Mouse (Mus musculus) heart, embryonic 13.5 days (tissue): Measurements from ENCODE around the gene Psap. TPM values are rescaled to one million over a fixed set of nuclear protein-coding genes. Genes with fewer than 3 reads are reported as not detected.

Experiments used
- ATAC-seq: fragments of 200-750 bp; cut with Nextera tagmentation; 2 replicates; pipeline ENCODE4 v1.8.0; 2017; ENCODE audit warnings: moderate TSS enrichment; ENCODE audit not compliant: insufficient number of reproducible peaks, low FRiP score, low TSS enrichment; ENCODE audit errors: extremely low read depth
- H3K27ac ChIP-seq: fragments of 300-500 bp; sonication (generic); replicated peaks from 2 replicates; pipeline ENCODE4 v1.5.1; 2015; ENCODE audit warnings: moderate library complexity, mild to moderate bottlenecking, inconsistent platforms
- H3K27me3 ChIP-seq: fragments of 300-500 bp; sonication (generic); replicated peaks from 2 replicates; pipeline ENCODE4 v1.6.1; 2015; ENCODE audit warnings: mild to moderate bottlenecking, inconsistent platforms
- H3K36me3 ChIP-seq: fragments of 300-500 bp; sonication (generic); 2 replicates; pipeline ENCODE4 v1.6.1; 2015; ENCODE audit warnings: mild to moderate bottlenecking, inconsistent platforms
- H3K4me1 ChIP-seq: fragments of 300-500 bp; sonication (generic); 2 replicates; pipeline ENCODE4 v1.6.1; 2015; ENCODE audit warnings: inconsistent platforms
- H3K4me2 ChIP-seq: fragments of 300-500 bp; sonication (generic); 2 replicates; pipeline ENCODE4 v1.6.1; 2015; ENCODE audit warnings: inconsistent platforms, mild to moderate bottlenecking, moderate library complexity
- H3K4me3 ChIP-seq: fragments of 300-500 bp; sonication (generic); 2 replicates; pipeline ENCODE4 v1.5.1; 2015; ENCODE audit warnings: moderate library complexity, mild to moderate bottlenecking, inconsistent platforms
- H3K9ac ChIP-seq: fragments of 300-500 bp; sonication (generic); 2 replicates; pipeline ENCODE4 v1.6.1; 2015; ENCODE audit warnings: inconsistent platforms, mild to moderate bottlenecking, moderate library complexity
- H3K9me3 ChIP-seq: fragments of 300-500 bp; sonication (generic); 2 replicates; pipeline ENCODE4 v1.6.1; 2016; ENCODE audit warnings: inconsistent platforms
- WGBS: fragments of 180-500 bp; shearing (Covaris S2); methylation state at CpG from one replicate; pipeline ENCODE4 v1.1.7; 2015; ENCODE audit warnings: mixed read lengths; 5-methylcytosine and 5-hydroxymethylcytosine counted together
- polyA plus RNA-seq: library from polyadenylated mRNA; unstranded; fragments of >200 nt; fragmentation: Nextera tagmentation; extraction: Ambion mirVana; gene quantifications from 2 replicates; pipeline ENCODE4 v1.2.1, GENCODE M21; 2015

Psap gene
- polyA plus RNA-seq, 1 experiment from 2014 or later, result 95.7 TPM

DNA sequence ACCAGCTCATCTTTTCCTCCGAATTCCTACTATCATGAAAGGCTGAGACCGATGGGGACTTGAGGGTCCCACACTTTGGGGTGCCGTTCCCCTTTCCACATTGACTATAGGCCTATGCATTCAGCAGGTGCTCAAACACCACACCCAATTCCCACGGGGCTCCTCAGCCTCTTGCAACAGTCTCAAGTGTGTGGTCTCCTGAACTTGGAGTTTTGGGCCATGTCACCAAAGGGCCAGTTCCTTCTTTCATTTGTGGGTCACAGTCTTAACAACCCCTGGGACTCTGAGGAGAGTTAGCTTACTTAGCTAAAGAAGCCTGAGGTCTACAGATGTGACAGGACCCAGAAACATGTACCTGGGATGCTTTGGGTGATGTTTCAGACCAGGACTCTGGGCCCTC lies 38.7 kb downstream of the Psap start:
- no peak for ATAC-seq
- Histone ChIP-seq H3K4me1 (peaks cover 3% of the 10 kb centered on the region; the same call in 1 of the 2 replicates), H3K4me2 (no peak overlapping the region), H3K36me3 (no peaks in the 10 kb centered on the region), H3K9me3 (no peaks in the 10 kb centered on the region; the same call in 1 of the 2 replicates), H3K4me3 (no peak overlapping the region), H3K27ac (no peak overlapping the region), H3K27me3 (no peaks in the 10 kb centered on the region), H3K9ac (no peak overlapping the region)
- WGBS, result 85% methylated on average over 4 of the region's 4 CpGs

DNA sequence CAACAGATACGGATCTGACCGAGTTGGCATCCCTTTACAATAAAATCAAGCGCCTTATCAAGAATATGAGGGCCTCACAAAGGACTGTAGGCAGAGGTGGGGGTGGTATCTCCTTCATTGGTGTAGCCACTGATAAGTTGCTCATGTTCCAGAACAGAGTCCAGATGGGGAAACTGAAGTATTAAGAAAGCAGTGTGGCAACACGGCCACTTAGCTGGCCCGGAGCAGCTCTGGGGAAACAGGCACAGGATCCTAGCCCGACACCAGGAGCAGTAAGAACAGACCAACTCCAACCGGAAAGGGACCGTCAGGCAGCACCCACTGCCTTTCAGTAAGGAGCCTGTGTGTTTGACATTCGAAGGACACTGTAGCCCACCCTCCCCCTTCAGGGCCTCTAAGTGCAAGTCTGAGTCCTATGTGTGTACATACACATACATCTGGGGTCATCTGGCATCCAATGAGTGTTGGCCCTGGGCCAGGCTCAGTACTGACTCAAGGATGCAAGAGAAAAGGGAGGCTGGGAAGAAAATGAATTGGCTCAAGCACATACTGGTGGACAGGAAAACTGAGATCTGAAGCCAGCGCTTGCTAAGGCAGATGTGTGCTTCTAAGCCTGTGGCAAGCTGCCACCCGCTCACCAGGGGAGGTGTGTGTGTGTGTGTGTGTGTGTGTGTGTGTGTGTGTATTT lies 51.7 kb downstream of the Psap start:
- Histone ChIP-seq H3K27me3 (peaks cover 11% of the 10 kb centered on the region), H3K9me3 (no peaks in the 10 kb centered on the region), H3K4me1 (peaks cover 21% of the 10 kb centered on the region), H3K36me3 (no peaks in the 10 kb centered on the region), H3K4me3 (no peak overlapping the region), H3K9ac (no peak overlapping the region), H3K4me2 (no peak overlapping the region), H3K27ac (0 out of 2 replicates have a peak overlapping the region, but pooled peaks have one; percentile 20)
- 51% methylated on average over 11 of the region's 11 CpGs for WGBS
- 0 out of 2 replicates have a peak, but pooled peaks have one; percentile 26 for ATAC-seq

DNA sequence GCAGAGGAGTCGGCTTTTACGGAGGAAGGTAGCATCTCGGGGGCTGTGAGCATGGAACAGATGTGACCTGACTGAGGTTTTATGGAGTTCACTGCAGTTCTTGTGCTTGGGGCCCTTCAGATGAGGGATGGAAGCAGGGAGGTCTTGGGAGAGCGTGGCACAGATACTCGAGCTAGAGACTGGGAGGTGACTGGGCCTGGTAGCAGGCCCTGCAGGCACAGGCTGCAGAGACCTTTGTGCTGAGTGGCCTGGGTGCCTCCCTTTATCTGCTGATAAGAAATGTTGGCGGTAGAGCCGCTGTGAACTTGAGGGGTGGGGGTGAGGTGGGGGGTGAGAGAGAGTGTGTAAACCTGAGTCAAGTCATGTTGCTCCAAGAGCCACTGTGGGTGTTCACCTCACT lies 57.2 kb downstream of the Psap start:
- no peak overlapping the region for H3K4me3 ChIP-seq
- 45% methylated on average over 7 of the region's 7 CpGs for WGBS
- H3K9me3 ChIP-seq, result no peaks in the 10 kb centered on the region
- no peak overlapping the region for H3K9ac ChIP-seq
- no peaks in the 10 kb centered on the region for H3K36me3 ChIP-seq
- H3K27ac ChIP-seq, result no peak overlapping the region
- no peak for ATAC-seq
- H3K27me3 ChIP-seq, result peaks cover 18% of the 10 kb centered on the region
- H3K4me1 ChIP-seq, result peaks cover 22% of the 10 kb centered on the region
- H3K4me2 ChIP-seq, result no peak overlapping the region

DNA sequence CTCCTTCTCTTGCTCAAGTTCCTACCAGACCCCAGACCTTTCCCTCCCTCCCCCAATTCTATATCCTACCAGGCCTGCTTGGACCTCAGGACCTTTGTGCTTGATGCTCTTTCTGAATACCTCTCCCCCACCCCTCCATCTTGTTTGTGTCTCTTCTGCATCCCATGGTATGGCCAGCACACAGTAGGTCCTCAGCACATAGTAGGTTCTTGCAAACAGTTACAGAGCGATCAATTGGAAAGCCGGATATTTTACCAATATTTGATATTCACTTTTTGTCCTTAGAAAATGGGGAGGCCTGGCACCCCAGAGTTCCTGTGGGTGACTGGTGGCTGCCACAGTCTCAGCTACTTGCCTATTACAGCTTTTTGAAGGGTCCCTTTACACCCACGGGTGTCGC lies 57.6 kb downstream of the Psap start:
- no peaks in the 10 kb centered on the region for H3K36me3 ChIP-seq
- no peak overlapping the region for H3K9ac ChIP-seq
- H3K4me2 ChIP-seq, result no peak overlapping the region
- H3K9me3 ChIP-seq, result no peaks in the 10 kb centered on the region
- H3K27ac ChIP-seq, result no peak overlapping the region
- H3K4me3 ChIP-seq, result no peak overlapping the region
- no peak for ATAC-seq
- H3K4me1 ChIP-seq, result peaks cover 17% of the 10 kb centered on the region
- peaks cover 18% of the 10 kb centered on the region for H3K27me3 ChIP-seq
- 90% methylated on average over 4 of the region's 4 CpGs for WGBS

DNA sequence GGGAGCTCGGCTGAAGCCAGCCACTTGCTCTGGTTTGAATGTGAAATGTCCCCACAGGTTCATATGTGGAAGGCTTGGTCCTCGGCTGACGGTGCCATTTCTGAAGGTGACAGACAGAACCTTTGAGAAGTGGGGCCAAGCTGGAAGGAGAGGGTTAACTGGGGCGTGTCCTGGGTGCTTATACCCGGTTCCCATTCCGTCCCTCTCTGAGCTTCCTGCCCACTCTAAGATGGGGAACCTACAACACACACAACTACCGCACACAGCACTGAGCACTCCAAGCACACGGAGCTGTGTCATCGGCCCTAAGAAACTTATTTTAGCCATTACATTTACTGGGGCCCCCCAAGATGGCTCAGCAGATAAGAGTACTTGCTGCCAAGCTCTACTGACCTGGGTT lies 64.1 kb downstream of the Psap start:
- Histone ChIP-seq H3K4me1 (peaks cover 8% of the 10 kb centered on the region), H3K27ac (no peak overlapping the region), H3K27me3 (no peaks in the 10 kb centered on the region; the same call in 1 of the 2 replicates), H3K4me3 (no peak overlapping the region), H3K9ac (no peak overlapping the region), H3K36me3 (no peaks in the 10 kb centered on the region), H3K9me3 (no peaks in the 10 kb centered on the region), H3K4me2 (no peak overlapping the region)
- WGBS, result 69% methylated on average over 9 of the region's 9 CpGs
- no peak for ATAC-seq

DNA sequence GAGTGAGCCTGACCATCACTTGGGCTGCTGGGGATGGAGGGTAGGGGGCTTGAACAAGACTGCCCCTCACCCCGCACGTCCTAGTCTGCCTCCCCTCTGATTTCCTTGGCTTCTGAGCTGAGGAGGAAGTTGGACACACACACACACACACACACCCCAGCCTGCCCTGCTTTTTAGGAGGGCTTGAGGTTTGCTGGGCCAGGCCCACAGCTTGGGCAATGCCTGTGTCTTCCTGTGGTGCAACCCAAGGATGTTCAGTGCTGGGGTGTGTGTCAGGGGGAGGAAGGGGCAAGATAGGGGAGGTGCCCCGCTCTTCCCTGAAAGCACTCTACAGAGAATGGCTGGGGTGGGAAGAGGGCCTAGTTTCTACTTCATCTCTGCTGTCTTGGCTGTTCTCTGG lies 66.7 kb downstream of the Psap start:
- Histone ChIP-seq H3K4me2 (no peak overlapping the region), H3K9me3 (no peaks in the 10 kb centered on the region), H3K27ac (no peak overlapping the region), H3K4me1 (peaks cover 28% of the 10 kb centered on the region), H3K9ac (no peak overlapping the region), H3K4me3 (no peak overlapping the region), H3K36me3 (no peaks in the 10 kb centered on the region), H3K27me3 (peaks cover 3% of the 10 kb centered on the region; the same call in 1 of the 2 replicates)
- 62% methylated on average over 3 of the region's 3 CpGs for WGBS
- no peak for ATAC-seq

DNA sequence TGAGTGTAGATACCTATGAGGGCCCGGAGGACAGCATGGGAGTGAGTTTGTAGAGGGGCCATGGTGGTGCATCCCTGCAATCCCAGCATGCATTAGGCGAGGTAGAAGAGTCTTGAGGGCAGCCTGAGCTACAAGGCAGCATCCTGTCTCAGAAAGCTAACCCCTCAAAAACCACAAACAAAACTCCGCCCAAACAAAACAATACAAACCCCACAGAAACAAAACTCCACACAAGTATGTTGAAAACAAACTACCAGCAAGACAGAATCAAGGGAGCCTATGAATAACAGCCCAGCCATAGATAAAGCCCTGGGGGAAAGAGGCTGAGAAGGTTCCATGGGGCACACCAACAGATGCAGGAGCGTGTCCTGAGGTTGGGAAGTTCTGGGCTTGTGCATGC lies 68.6 kb downstream of the Psap start:
- Histone ChIP-seq H3K36me3 (no peaks in the 10 kb centered on the region), H3K4me3 (peak overlapping the region; percentile 46), H3K4me2 (peak overlapping the region; percentile 66), H3K9ac (0 out of 2 replicates have a peak overlapping the region, but pooled peaks have one; percentile 41), H3K27me3 (peaks cover 3% of the 10 kb centered on the region; the same call in 1 of the 2 replicates), H3K27ac (no peak overlapping the region), H3K9me3 (no peaks in the 10 kb centered on the region), H3K4me1 (peaks cover 42% of the 10 kb centered on the region)
- no peak for ATAC-seq
- WGBS, result 77% methylated on average over 4 of the region's 4 CpGs

DNA sequence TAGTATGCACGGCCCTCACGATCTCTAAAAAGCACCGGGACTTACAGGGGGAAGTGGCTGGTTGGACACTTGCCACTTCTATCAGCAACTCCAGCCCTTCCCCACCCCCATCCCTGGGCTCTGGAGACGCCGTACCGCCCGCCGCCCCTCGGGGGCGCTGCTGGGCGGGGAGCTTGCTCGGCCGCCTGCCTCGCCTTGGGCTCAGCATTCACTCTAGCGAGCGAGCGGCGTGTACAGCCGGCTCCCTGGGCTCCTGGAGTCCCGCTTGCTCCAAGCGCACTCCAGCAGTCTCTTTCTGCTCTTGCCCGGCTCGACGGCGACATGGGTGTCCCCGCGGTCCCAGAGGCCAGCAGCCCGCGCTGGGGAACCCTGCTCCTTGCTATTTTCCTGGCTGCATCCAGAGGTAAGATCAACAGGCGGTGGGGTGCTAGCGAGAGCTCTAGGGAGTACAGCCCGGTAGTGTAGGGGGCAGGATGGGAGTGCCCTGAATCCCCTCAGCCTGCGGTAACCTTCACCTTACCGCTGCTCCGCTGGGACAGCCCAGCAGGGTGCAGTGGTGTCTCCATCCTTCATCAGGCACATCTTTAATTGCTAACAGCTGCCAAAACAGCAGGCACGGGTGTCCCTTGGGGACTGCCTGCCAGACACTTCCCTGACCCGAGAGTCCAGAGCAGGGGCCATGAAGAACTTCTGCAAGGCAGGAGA lies 69.4 kb downstream of the Psap start, which contains the start of gene Vsir:
Vsir (plus strand) TSS at position 151 of the 705 bp plus-strand sequence.
- Histone ChIP-seq H3K36me3 (no peaks in the 10 kb centered on the region), H3K4me3 (peak within 1 kb of the TSS; percentile 46), H3K27me3 (peaks cover 3% of the 10 kb centered on the region; the same call in 1 of the 2 replicates), H3K27ac (peak within 1 kb of the TSS; percentile 25), H3K4me2 (peak within 1 kb of the TSS; percentile 66), H3K9me3 (no peaks in the 10 kb centered on the region), H3K4me1 (peaks cover 50% of the 10 kb centered on the region), H3K9ac (peak within 1 kb of the TSS; percentile 71)
- under 1% methylated on average over 37 of the region's 37 CpGs for WGBS
- no peak for ATAC-seq

DNA sequence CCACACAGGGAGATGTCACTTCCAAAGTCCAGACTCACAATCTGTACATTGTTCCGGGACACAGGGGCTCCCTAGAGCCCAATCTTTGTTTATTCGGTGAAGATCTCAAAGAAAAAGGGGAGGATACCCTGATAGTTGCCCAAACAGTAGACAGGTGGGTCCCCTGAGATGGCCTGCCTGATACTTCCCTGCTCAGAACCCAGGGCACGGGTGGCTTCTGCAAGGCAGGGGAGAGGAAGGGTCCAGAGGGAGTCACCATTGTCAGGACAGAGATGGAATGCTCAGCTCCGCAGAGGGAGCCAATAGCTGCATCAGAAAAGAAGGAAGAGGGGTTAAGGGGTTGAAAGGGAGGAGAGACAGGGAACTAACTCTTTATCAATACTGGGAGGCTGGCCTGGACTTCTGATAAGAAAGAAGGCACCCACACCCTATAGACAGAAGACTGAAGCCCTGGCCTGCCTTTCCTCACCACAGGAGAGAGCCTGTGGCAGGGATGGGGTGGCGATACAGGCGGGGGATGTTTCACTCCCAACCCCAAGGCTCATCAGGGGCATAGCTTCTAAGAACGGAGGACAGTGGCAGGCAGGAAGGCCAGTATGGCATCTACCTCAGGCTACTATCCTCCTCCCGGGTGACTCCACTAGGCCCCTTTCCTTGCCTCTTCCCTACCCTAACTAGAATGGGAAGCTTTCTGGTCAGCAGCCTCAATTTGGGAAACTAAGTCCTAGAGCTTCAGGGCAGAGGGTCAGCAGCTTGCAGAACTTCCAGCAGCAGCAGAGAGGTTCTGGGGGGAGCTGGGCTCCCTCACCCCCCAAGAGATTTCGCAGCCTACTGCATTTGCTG lies 70.6 kb downstream of the Psap start:
- H3K27ac ChIP-seq, result no peak overlapping the region
- no peak overlapping the region for H3K9ac ChIP-seq
- 35% methylated on average over 9 of the region's 9 CpGs for WGBS
- no peaks in the 10 kb centered on the region for H3K9me3 ChIP-seq
- ATAC-seq, result no peak
- H3K4me1 ChIP-seq, result peaks cover 61% of the 10 kb centered on the region
- H3K4me2 ChIP-seq, result peak overlapping the region; percentile 66
- no peaks in the 10 kb centered on the region for H3K36me3 ChIP-seq
- peaks cover 3% of the 10 kb centered on the region; the same call in 1 of the 2 replicates for H3K27me3 ChIP-seq
- H3K4me3 ChIP-seq, result peak overlapping the region; percentile 46

DNA sequence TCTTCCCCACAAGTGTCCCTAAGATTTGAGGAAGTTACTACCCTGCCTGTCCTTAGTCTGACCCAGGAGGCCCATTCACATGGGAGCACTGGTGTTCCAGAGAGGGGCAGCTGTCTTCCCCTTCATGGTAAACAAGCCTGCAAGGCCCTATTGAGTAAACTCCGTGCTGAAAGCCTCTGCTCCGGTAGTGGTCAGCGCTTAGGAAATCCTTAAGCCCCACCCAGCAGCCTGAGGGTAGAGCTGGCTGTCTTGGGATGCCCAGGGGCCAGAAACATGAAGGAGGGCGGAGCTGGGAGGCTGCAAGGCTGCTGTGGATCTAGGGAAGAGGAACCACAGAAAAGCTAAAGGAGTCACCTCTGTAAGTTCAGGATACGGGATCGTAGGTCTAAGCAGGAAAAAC lies 71.6 kb downstream of the Psap start:
- WGBS, result 40% methylated on average over 6 of the region's 6 CpGs
- Histone ChIP-seq H3K9me3 (no peaks in the 10 kb centered on the region), H3K4me2 (peak overlapping the region; percentile 27), H3K27ac (0 out of 2 replicates have a peak overlapping the region, but pooled peaks have one; percentile 26), H3K36me3 (no peaks in the 10 kb centered on the region), H3K27me3 (peaks cover 3% of the 10 kb centered on the region; the same call in 1 of the 2 replicates), H3K4me1 (peaks cover 60% of the 10 kb centered on the region), H3K4me3 (no peak overlapping the region), H3K9ac (no peak overlapping the region)
- ATAC-seq, result no peak

DNA sequence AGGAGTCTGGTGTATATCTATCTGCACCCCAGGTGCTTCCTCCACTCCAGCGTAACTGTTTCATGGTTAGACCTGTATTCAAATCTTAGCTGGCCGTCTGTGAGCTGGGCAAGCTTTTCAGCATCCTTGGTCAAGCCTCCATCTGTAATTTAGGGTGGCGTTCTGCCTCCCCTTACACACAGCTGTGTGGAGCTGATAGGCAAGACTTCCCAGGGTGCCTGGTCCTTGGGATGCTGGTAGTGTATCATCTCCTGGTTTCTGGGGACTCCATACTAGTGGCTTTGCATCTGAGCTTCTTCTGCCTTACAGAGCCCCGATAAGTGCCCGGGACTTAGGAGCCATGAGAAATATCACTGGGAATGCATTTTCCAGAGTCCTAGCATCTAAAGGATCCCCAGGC lies 72.2 kb downstream of the Psap start:
- WGBS, result 75% methylated on average over 5 of the region's 5 CpGs
- no peak overlapping the region for H3K4me3 ChIP-seq
- H3K36me3 ChIP-seq, result no peaks in the 10 kb centered on the region
- H3K9me3 ChIP-seq, result no peaks in the 10 kb centered on the region
- H3K9ac ChIP-seq, result no peak overlapping the region
- H3K27ac ChIP-seq, result 0 out of 2 replicates have a peak overlapping the region, but pooled peaks have one; percentile 86
- peaks cover 3% of the 10 kb centered on the region; the same call in 1 of the 2 replicates for H3K27me3 ChIP-seq
- H3K4me1 ChIP-seq, result peaks cover 60% of the 10 kb centered on the region
- peak overlapping the region; percentile 56 for H3K4me2 ChIP-seq
- ATAC-seq, result no peak
